Mouse (Mus musculus): ENCODE results near the gene Strn3.
"Not testable (repeated sequence)": the region's sequence is repeated elsewhere in the genome, so short reads cannot be mapped to it uniquely, and the experiment has no call there.

Gene Strn3

GRCm38 (mm10) chr12:51603306-51603705, 88.4 kb downstream of the Strn3 start:
- no peak for DNase-seq

GRCm38 (mm10) chr12:51594030-51594470, 97.6 kb downstream of the Strn3 start:
- DNase-seq = no peak

- no peak for DNase-seq
Observed at GRCm38 (mm10) chr12:51593229-51594029, 98.3 kb downstream of the Strn3 start, which contains the start of gene Coch. Coch (plus strand) TSS chr12:51593341.

GRCm38 (mm10) chr12:51592888-51593228, 98.8 kb downstream of the Strn3 start:
- DNase-seq = no peak

- DNase-seq = no peak
Observed at GRCm38 (mm10) chr12:51591921-51592320, 99.8 kb downstream of the Strn3 start.

- no peak for DNase-seq
Observed at GRCm38 (mm10) chr12:51589263-51589662, 102.4 kb downstream of the Strn3 start.

- DNase-seq = not testable (repeated sequence)
Observed at GRCm38 (mm10) chr12:51577816-51578215, 113.9 kb downstream of the Strn3 start.

GRCm38 (mm10) chr12:51572651-51573050, 119.0 kb downstream of the Strn3 start:
- no peak for DNase-seq

GRCm38 (mm10) chr12:51569944-51570343, 121.8 kb downstream of the Strn3 start:
- DNase-seq = no peak

GRCm38 (mm10) chr12:51569472-51569871, 122.2 kb downstream of the Strn3 start:
- DNase-seq = no peak

GRCm38 (mm10) chr12:51567225-51567624, 124.5 kb downstream of the Strn3 start:
- no peak for DNase-seq

GRCm38 (mm10) chr12:51561416-51561815, 130.3 kb downstream of the Strn3 start:
- DNase-seq = no peak

Measured in lung, postnatal 14 days (tissue).